Mouse (Mus musculus) intestine, postnatal 0 days (tissue): ENCODE results near the gene Smyd4. TPM values are rescaled to one million over a fixed set of nuclear protein-coding genes. Genes with fewer than 3 reads are reported as not detected.
A peak's percentile ranks its signal among the peaks of the same experiment; 100 is the strongest.

Experiments
- ATAC-seq: fragments of 200-750 bp; cut with Nextera tagmentation; 2 replicates; pipeline ENCODE4 v1.8.0; 2017; ENCODE audit warnings: mild to moderate bottlenecking, moderate TSS enrichment, moderate library complexity
- H3K27ac ChIP-seq: fragments of 300-500 bp; sonication (generic); 2 replicates; pipeline ENCODE4 v1.5.1; 2014; ENCODE audit warnings: mild to moderate bottlenecking, low read depth, low read length, moderate library complexity
- H3K27me3 ChIP-seq: fragments of 300-500 bp; sonication (generic); replicated peaks from 2 replicates; pipeline ENCODE4 v1.6.1; 2014; ENCODE audit warnings: low read length, mixed read lengths; ENCODE audit not compliant: control insufficient read depth, insufficient read depth
- H3K36me3 ChIP-seq: fragments of 300-500 bp; sonication (generic); 2 replicates; pipeline ENCODE4 v1.6.1; 2014; ENCODE audit warnings: mild to moderate bottlenecking, moderate library complexity; ENCODE audit not compliant: control insufficient read depth, insufficient read depth
- H3K4me1 ChIP-seq: fragments of 300-500 bp; sonication (generic); replicated peaks from 2 replicates; pipeline ENCODE4 v1.6.1; 2014; ENCODE audit warnings: antibody characterized with exemption, low read length, mixed read lengths; ENCODE audit not compliant: control insufficient read depth, insufficient read depth
- H3K4me2 ChIP-seq: fragments of 300-500 bp; sonication (generic); replicated peaks from 2 replicates; pipeline ENCODE4 v1.6.1; 2014; ENCODE audit warnings: low read depth, mild to moderate bottlenecking, moderate library complexity
- H3K4me3 ChIP-seq: fragments of 300-500 bp; sonication (generic); 2 replicates; pipeline ENCODE4 v1.5.1; 2014; ENCODE audit warnings: low read depth, low read length
- H3K9ac ChIP-seq: fragments of 300-500 bp; sonication (generic); 2 replicates; pipeline ENCODE4 v1.6.1; 2014; ENCODE audit warnings: mild to moderate bottlenecking, low read depth, low read length
- H3K9me3 ChIP-seq: fragments of 300-500 bp; sonication (generic); 2 replicates; pipeline ENCODE4 v1.6.1; 2016; ENCODE audit warnings: mixed run types; ENCODE audit not compliant: control insufficient read depth
- CTCF ChIP-seq: sonication (generic); IDR thresholded peaks from 2 replicates; pipeline ENCODE4 v1.5.1; 2016; ENCODE audit warnings: low read depth, mild to moderate bottlenecking, control low read depth, antibody characterized with exemption, moderate library complexity
- WGBS: fragments of 180-500 bp; shearing (Covaris S2); extraction: QIAGEN DNeasy Blood & Tissue Kit; methylation state at CpG from one replicate; pipeline ENCODE4 v1.1.7; 2014; 5-methylcytosine and 5-hydroxymethylcytosine counted together
- microRNA-seq: library from miRNA; unstranded; fragments of <30 nt; microRNA quantifications from one replicate; pipeline ENCODE4, GENCODE M21; 2016
- polyA plus RNA-seq: library from polyadenylated mRNA; unstranded; fragments of >200 nt; fragmentation: Nextera tagmentation; extraction: Ambion mirVana; gene quantifications from 2 replicates; pipeline ENCODE4 v1.2.1, GENCODE M21; 2015

Gene Smyd4
- polyA plus RNA-seq, 1 experiment from 2014 or later, result 3.1 TPM

DNA sequence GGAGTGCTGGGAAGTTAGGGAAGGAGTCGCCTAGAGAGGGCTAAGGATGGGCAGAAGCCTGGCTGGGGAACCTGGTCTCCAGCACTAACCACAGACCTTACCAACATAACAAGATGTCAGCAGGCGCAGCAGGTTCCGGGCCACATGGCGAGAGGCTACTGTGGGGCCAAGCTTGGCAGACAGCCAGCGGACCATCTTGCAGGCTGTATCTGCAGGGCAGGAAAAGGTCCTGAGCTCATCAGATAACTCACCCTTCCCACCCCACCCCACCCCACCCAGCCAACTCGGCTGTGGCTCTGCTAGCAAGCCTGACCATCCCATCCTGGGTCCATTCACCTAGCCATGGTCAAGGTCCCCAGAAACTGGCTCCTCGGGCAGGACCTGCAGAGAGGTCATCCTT lies 101.5 kb downstream of the Smyd4 start:
- no peaks in the 10 kb centered on the region for H3K9me3 ChIP-seq
- H3K36me3 ChIP-seq, result peaks cover 68% of the 10 kb centered on the region
- H3K27me3 ChIP-seq, result no peaks in the 10 kb centered on the region
- H3K4me3 ChIP-seq, result no peak overlapping the region
- WGBS, result 54% methylated on average over 7 of the region's 7 CpGs
- no peak overlapping the region for H3K27ac ChIP-seq
- H3K4me1 ChIP-seq, result no peaks in the 10 kb centered on the region
- TF ChIP-seq CTCF, result no peak
- no peak overlapping the region for H3K9ac ChIP-seq
- ATAC-seq, result no peak
- 0 out of 2 replicates have a peak overlapping the region, but pooled peaks have one; percentile 17 for H3K4me2 ChIP-seq

GRCm38 (mm10) chr11:75450304-75450908 lies 102.2 kb downstream of the Smyd4 start:
- WGBS, result 72% methylated on average over 8 of the region's 8 CpGs
- Histone ChIP-seq H3K9me3 (no peaks in the 10 kb centered on the region), H3K27ac (no peak overlapping the region), H3K4me3 (no peak overlapping the region), H3K27me3 (no peaks in the 10 kb centered on the region), H3K9ac (no peak overlapping the region), H3K4me1 (no peaks in the 10 kb centered on the region), H3K36me3 (peaks cover 61% of the 10 kb centered on the region), H3K4me2 (peak overlapping the region; percentile 40)
- no peak for TF ChIP-seq CTCF
- no peak for ATAC-seq

DNA sequence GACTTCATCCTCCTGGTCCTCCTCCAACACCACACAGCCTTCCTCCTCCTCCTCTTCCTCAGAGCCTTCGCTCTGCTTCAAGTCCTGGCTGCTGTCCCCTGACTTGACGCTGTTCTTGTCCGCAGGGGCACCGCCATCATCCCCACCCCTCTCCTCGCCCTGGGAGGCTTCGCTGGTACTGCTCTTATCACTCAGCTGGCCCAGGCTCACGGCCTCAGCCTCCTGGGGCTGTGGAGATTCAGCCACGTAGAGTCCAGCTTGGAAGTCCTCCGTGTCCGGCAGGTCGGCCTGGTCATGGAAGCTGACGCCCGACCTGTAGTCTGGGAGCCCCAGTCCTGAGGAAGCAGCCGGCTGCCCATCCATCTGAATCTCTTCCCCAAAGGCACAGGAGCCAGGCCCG lies 102.7 kb downstream of the Smyd4 start:
- H3K4me1 ChIP-seq, result no peaks in the 10 kb centered on the region
- H3K4me3 ChIP-seq, result no peak overlapping the region
- H3K27me3 ChIP-seq, result no peaks in the 10 kb centered on the region
- no peak for ATAC-seq
- 86% methylated on average over 15 of the region's 15 CpGs for WGBS
- TF ChIP-seq CTCF, result no peak
- H3K4me2 ChIP-seq, result peak overlapping the region; percentile 40
- no peaks in the 10 kb centered on the region for H3K9me3 ChIP-seq
- peaks cover 56% of the 10 kb centered on the region for H3K36me3 ChIP-seq
- no peak overlapping the region for H3K9ac ChIP-seq
- H3K27ac ChIP-seq, result no peak overlapping the region

- Histone ChIP-seq H3K9me3 (no peaks in the 10 kb centered on the region), H3K4me1 (no peaks in the 10 kb centered on the region), H3K27ac (no peak overlapping the region), H3K27me3 (no peaks in the 10 kb centered on the region), H3K4me2 (peak overlapping the region; percentile 98; the same call in 1 of the 2 replicates), H3K9ac (no peak overlapping the region), H3K4me3 (no peak overlapping the region), H3K36me3 (peaks cover 48% of the 10 kb centered on the region)
- no peak for TF ChIP-seq CTCF
- no peak for ATAC-seq
- WGBS, result 87% methylated on average over 8 of the region's 8 CpGs
Observed at GRCm38 (mm10) chr11:75452081-75452480, 103.8 kb downstream of the Smyd4 start.

DNA sequence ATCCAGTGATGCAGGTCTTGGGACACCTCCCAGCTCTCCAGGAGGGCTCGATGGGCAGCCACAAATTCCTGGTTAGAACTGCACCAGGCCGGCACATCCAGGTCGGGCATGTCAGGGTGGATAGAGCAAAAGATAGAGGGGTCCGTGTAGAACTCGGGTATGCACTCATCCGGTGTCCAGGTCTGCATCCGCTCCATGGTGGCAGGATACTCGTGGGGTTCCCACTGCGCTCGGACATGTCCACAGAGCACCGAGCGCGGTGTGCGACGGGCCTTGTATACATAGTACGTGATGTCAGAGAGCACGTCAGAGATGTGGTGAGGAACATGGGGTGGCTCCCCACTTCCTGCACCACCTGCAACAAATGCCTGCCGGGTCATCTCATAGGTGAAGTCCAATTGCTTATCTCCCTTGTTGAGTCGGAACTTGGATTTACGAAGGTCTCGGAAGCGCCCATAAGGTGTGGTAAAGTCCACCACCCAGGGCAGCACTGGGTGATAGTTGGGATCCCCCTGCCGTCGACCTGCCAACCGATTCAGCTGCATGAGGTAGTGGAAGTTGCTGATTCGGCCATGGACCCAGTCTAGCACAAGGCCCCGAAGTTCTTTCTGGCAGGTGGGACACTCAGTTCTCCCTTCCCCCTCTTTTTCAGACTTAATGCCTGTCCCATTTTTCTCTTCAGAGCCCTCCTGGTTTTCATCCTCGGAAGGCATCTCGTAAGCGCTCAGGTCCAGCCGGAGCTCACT lies 104.8 kb downstream of the Smyd4 start:
- H3K27me3 ChIP-seq, result no peaks in the 10 kb centered on the region
- H3K4me3 ChIP-seq, result peak overlapping the region; percentile 71
- H3K9ac ChIP-seq, result no peak overlapping the region
- no peaks in the 10 kb centered on the region for H3K9me3 ChIP-seq
- no peaks in the 10 kb centered on the region for H3K4me1 ChIP-seq
- no peak overlapping the region for H3K27ac ChIP-seq
- H3K36me3 ChIP-seq, result peaks cover 40% of the 10 kb centered on the region
- peak overlapping the region; percentile 98 for H3K4me2 ChIP-seq
- no peak for TF ChIP-seq CTCF
- 89% methylated on average over 31 of the region's 31 CpGs for WGBS
- no peak for ATAC-seq

DNA sequence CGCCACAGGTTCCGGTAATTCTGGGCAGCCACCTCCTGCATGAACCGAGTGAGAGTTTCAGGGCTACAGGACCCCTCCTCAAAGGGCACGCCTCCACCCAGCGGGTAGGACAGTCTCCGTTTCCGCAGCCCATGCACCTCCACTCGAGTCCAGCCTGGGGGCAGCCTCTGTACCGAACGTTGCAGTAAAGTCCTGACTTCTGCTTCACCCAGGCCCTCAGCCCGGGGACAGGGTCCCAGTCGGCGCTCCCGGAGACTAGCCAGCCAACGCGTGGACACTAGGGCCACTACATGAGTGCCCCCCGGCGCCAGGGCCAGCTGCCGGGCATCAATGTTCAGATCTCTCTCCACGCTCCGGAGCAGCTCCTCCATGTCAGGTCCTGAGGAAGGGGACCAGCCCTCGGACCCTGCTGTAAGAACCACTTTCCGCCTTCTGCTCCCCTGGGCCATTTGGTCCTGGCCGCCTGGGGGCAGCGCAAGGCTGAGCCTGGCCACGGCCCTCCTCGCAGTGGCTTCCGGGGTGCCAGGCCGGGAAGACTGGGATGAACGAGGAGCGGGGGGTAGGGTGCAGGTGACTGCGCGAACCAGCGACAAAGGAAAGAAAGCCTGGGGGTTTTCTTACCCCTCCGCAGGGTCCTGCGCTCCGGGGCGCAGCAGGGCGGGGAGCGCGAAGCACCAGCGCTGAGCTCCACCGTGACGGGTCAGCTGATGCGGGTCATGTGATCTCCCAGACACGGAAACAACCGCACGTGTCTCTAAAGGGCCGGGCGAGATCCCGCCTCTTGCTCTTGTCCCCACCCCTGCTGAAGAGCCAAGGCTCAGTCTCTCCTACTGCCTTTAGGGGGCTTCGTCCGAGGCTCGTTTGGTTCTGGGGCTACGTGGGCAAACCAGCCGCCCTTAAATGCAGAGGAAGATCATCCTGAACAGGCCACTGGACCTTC lies 106.0 kb downstream of the Smyd4 start, which contains the start of gene Wdr81:
Wdr81 (minus strand) TSS at position 727 of the 940 bp plus-strand sequence.
- peak within 1 kb of the TSS; percentile 71 for H3K4me3 ChIP-seq
- 2% methylated on average over 56 of the region's 56 CpGs for WGBS
- TF ChIP-seq CTCF, result peak; percentile 71

More for the DNA sequence above, 106.0 kb downstream of the Smyd4 start, which contains the start of gene Wdr81:
- Histone ChIP-seq H3K4me2 (peak within 1 kb of the TSS; percentile 98), H3K9ac (peak within 1 kb of the TSS; percentile 74), H3K9me3 (no peaks in the 10 kb centered on the region), H3K36me3 (peaks cover 27% of the 10 kb centered on the region), H3K4me1 (no peaks in the 10 kb centered on the region), H3K27ac (peak within 1 kb of the TSS; percentile 46), H3K27me3 (no peaks in the 10 kb centered on the region)
- ATAC-seq, result peak; percentile 85

Small RNA genes lying within 50 kb of the gene (microRNA-seq; reads per million reads assigned to microRNA genes)
- not detected for gene Gm47300

Other genes starting within 250 kb of the Smyd4 start
- gene Hic1, start 178.9 kb upstream of the Smyd4 start, polyA plus RNA-seq, result 8.6 and 8.8 TPM in 2 replicates
- gene Ovca2, start 169.6 kb upstream of the Smyd4 start, polyA plus RNA-seq, result 21.6 and 22.4 TPM in 2 replicates
- gene Dph1, start 157.2 kb upstream of the Smyd4 start, polyA plus RNA-seq, result 11.3 and 12.3 TPM in 2 replicates
- gene Rtn4rl1, start 154.7 kb upstream of the Smyd4 start, polyA plus RNA-seq, result 1.5 and 1.8 TPM in 2 replicates
- gene Rpa1, start 109 bp upstream of the Smyd4 start, polyA plus RNA-seq, result 32.1 and 34.4 TPM in 2 replicates
- 20.7 and 21.4 TPM in 2 replicates for gene Serpinf1, start 74.3 kb downstream of the Smyd4 start, polyA plus RNA-seq
- 2.7 and 4.0 TPM in 2 replicates for gene Serpinf2, start 91.2 kb downstream of the Smyd4 start, polyA plus RNA-seq
- 8.8 and 9.9 TPM in 2 replicates for gene Wdr81, start 106.3 kb downstream of the Smyd4 start, polyA plus RNA-seq
- gene Tlcd2, start 113.3 kb downstream of the Smyd4 start, polyA plus RNA-seq, result 52.7 and 53.9 TPM in 2 replicates
- 15.4 and 15.5 TPM in 2 replicates for gene Prpf8, start 138.4 kb downstream of the Smyd4 start, polyA plus RNA-seq
- 6.8 and 6.9 TPM in 2 replicates for gene Rilp, start 161.7 kb downstream of the Smyd4 start, polyA plus RNA-seq
- gene Scarf1, start 165.1 kb downstream of the Smyd4 start, polyA plus RNA-seq, result 2.8 and 3.2 TPM in 2 replicates
- gene Slc43a2, start 183.3 kb downstream of the Smyd4 start, polyA plus RNA-seq, result 46.4 and 59.5 TPM in 2 replicates
- 160 and 161 TPM in 2 replicates for gene Pitpna, start 239.7 kb downstream of the Smyd4 start, polyA plus RNA-seq